Mouse (Mus musculus): Measurements from ENCODE around the gene Fuca1. TPM values are rescaled to one million over a fixed set of nuclear protein-coding genes. Genes with fewer than 3 reads are reported as not detected.
"Not testable (repeated sequence)": the region's sequence is repeated elsewhere in the genome, so short reads cannot be mapped to it uniquely, and the experiment has no call there.

Fuca1 gene
- polyA plus RNA-seq, 1 experiment, result 226 TPM

- peak; percentile 60 for DNase-seq
- Histone ChIP-seq H3K4me3 (ENCODE audit: insufficient read depth, low read depth, low read length) (no peak overlapping the region), H3K27me3 (replicated peaks; ENCODE audit: control insufficient read depth, insufficient read depth, low read length) (no peaks in the 10 kb centered on the region), H3K4me1 (ENCODE audit: control insufficient read depth, insufficient read depth, low read length) (no peaks in the 10 kb centered on the region; the same call in 1 of the 2 replicates), H3K36me3 (ENCODE audit: control insufficient read depth, insufficient read depth, low read length) (peaks cover 8% of the 10 kb centered on the region), H3K27ac (ENCODE audit: insufficient read depth, low read depth, low read length) (no peak overlapping the region)
- TF ChIP-seq CTCF (conservative IDR thresholded peaks at IDR 0.05; ENCODE audit: insufficient read depth, insufficient read length, low read depth, low read length) (no peak), POLR2A (IDR thresholded peaks at IDR 0.05; ENCODE audit: low read depth, low read length) (no peak)
- 79% methylated on average over 8 of the region's 8 CpGs for WGBS
Observed at GRCm38 (mm10) chr4:135930239-135930638, 9.7 kb downstream of the Fuca1 start.

GRCm38 (mm10) chr4:135931832-135932231, 11.3 kb downstream of the Fuca1 start:
- WGBS, result 63% methylated on average over 5 of the region's 5 CpGs
- Histone ChIP-seq H3K27ac (ENCODE audit: insufficient read depth, low read depth, low read length) (no peak overlapping the region), H3K4me1 (ENCODE audit: control insufficient read depth, insufficient read depth, low read length) (no peaks in the 10 kb centered on the region; the same call in 1 of the 2 replicates), H3K27me3 (replicated peaks; ENCODE audit: control insufficient read depth, insufficient read depth, low read length) (no peaks in the 10 kb centered on the region), H3K36me3 (ENCODE audit: control insufficient read depth, insufficient read depth, low read length) (peaks cover 5% of the 10 kb centered on the region), H3K4me3 (ENCODE audit: insufficient read depth, low read depth, low read length) (no peak overlapping the region)
- no peak for TF ChIP-seq POLR2A (IDR thresholded peaks at IDR 0.05; ENCODE audit: low read depth, low read length)
- peak; percentile 78 for TF ChIP-seq CTCF (conservative IDR thresholded peaks at IDR 0.05; ENCODE audit: insufficient read depth, insufficient read length, low read depth, low read length)
- peak; percentile 55 for DNase-seq

GRCm38 (mm10) chr4:135934708-135935500, 14.4 kb downstream of the Fuca1 start:
- H3K27ac ChIP-seq (ENCODE audit: insufficient read depth, low read depth, low read length), result no peak overlapping the region

GRCm38 (mm10) chr4:135935502-135935901, 15.0 kb downstream of the Fuca1 start:
- Histone ChIP-seq H3K4me3 (ENCODE audit: insufficient read depth, low read depth, low read length) (no peak overlapping the region), H3K36me3 (ENCODE audit: control insufficient read depth, insufficient read depth, low read length) (peaks cover 7% of the 10 kb centered on the region), H3K27ac (ENCODE audit: insufficient read depth, low read depth, low read length) (no peak overlapping the region), H3K27me3 (replicated peaks; ENCODE audit: control insufficient read depth, insufficient read depth, low read length) (no peaks in the 10 kb centered on the region), H3K4me1 (ENCODE audit: control insufficient read depth, insufficient read depth, low read length) (no peaks in the 10 kb centered on the region)
- no peak for DNase-seq
- no peak for TF ChIP-seq POLR2A (IDR thresholded peaks at IDR 0.05; ENCODE audit: low read depth, low read length)
- no peak for TF ChIP-seq CTCF (conservative IDR thresholded peaks at IDR 0.05; ENCODE audit: insufficient read depth, insufficient read length, low read depth, low read length)
- WGBS, result 67% methylated on average over 5 of the region's 5 CpGs

More at GRCm38 (mm10) chr4:135934708-135935500, 14.4 kb downstream of the Fuca1 start:
- 73% methylated on average over 12 of the region's 12 CpGs for WGBS
- H3K4me1 ChIP-seq (ENCODE audit: control insufficient read depth, insufficient read depth, low read length), result no peaks in the 10 kb centered on the region; the same call in 1 of the 2 replicates
- no peak for DNase-seq
- H3K27me3 ChIP-seq (replicated peaks; ENCODE audit: control insufficient read depth, insufficient read depth, low read length), result no peaks in the 10 kb centered on the region
- H3K4me3 ChIP-seq (ENCODE audit: insufficient read depth, low read depth, low read length), result no peak overlapping the region
- H3K36me3 ChIP-seq (ENCODE audit: control insufficient read depth, insufficient read depth, low read length), result peaks cover 7% of the 10 kb centered on the region
- TF ChIP-seq CTCF (conservative IDR thresholded peaks at IDR 0.05; ENCODE audit: insufficient read depth, insufficient read length, low read depth, low read length), result no peak
- no peak for TF ChIP-seq POLR2A (IDR thresholded peaks at IDR 0.05; ENCODE audit: low read depth, low read length)

GRCm38 (mm10) chr4:135938858-135939257, 18.3 kb downstream of the Fuca1 start:
- TF ChIP-seq POLR2A (IDR thresholded peaks at IDR 0.05; ENCODE audit: low read depth, low read length) (no peak), CTCF (conservative IDR thresholded peaks at IDR 0.05; ENCODE audit: insufficient read depth, insufficient read length, low read depth, low read length) (no peak)
- peaks cover 4% of the 10 kb centered on the region for H3K36me3 ChIP-seq (ENCODE audit: control insufficient read depth, insufficient read depth, low read length)
- 75% methylated on average over 7 of the region's 7 CpGs for WGBS
- H3K4me1 ChIP-seq (ENCODE audit: control insufficient read depth, insufficient read depth, low read length), result no peaks in the 10 kb centered on the region
- H3K4me3 ChIP-seq (ENCODE audit: insufficient read depth, low read depth, low read length), result no peak overlapping the region
- H3K27me3 ChIP-seq (replicated peaks; ENCODE audit: control insufficient read depth, insufficient read depth, low read length), result no peaks in the 10 kb centered on the region
- no peak overlapping the region for H3K27ac ChIP-seq (ENCODE audit: insufficient read depth, low read depth, low read length)
- no peak for DNase-seq

GRCm38 (mm10) chr4:135941026-135941425, 20.5 kb downstream of the Fuca1 start:
- not testable (repeated sequence) for H3K27ac ChIP-seq (ENCODE audit: insufficient read depth, low read depth, low read length); H3K4me3 ChIP-seq (ENCODE audit: insufficient read depth, low read depth, low read length); H3K36me3 ChIP-seq (ENCODE audit: control insufficient read depth, insufficient read depth, low read length); H3K27me3 ChIP-seq (replicated peaks; ENCODE audit: control insufficient read depth, insufficient read depth, low read length); H3K4me1 ChIP-seq (ENCODE audit: control insufficient read depth, insufficient read depth, low read length); DNase-seq
- WGBS, result 87% methylated on average over 8 of the region's 8 CpGs
- peak; percentile 54 for TF ChIP-seq CTCF (conservative IDR thresholded peaks at IDR 0.05; ENCODE audit: insufficient read depth, insufficient read length, low read depth, low read length)

- DNase-seq, result no peak
- H3K27me3 ChIP-seq (replicated peaks; ENCODE audit: control insufficient read depth, insufficient read depth, low read length), result no peaks in the 10 kb centered on the region
- H3K4me1 ChIP-seq (ENCODE audit: control insufficient read depth, insufficient read depth, low read length), result peaks cover 5% of the 10 kb centered on the region; the same call in 1 of the 2 replicates
- 91% methylated on average over 6 of the region's 6 CpGs for WGBS
- H3K4me3 ChIP-seq (ENCODE audit: insufficient read depth, low read depth, low read length), result no peak overlapping the region
- TF ChIP-seq POLR2A (IDR thresholded peaks at IDR 0.05; ENCODE audit: low read depth, low read length) (no peak), CTCF (conservative IDR thresholded peaks at IDR 0.05; ENCODE audit: insufficient read depth, insufficient read length, low read depth, low read length) (no peak)
- H3K36me3 ChIP-seq (ENCODE audit: control insufficient read depth, insufficient read depth, low read length), result no peaks in the 10 kb centered on the region; the same call in 1 of the 2 replicates
- no peak overlapping the region for H3K27ac ChIP-seq (ENCODE audit: insufficient read depth, low read depth, low read length)
Observed at GRCm38 (mm10) chr4:135942193-135942592, 21.7 kb downstream of the Fuca1 start.
